Mouse (Mus musculus) intestine, embryonic 15.5 days (tissue): ENCODE measurements at regions not wholly inside any gene's neighbourhood (a gene's known extent, or its start where the extent isn't known, plus 50 kb on each side); places are given as distances from the start of the nearest gene placed in this dataset.
"Not testable (repeated sequence)": the region's sequence is repeated elsewhere in the genome, so short reads cannot be mapped to it uniquely, and the experiment has no call there.

Experiments used
- ATAC-seq: fragments of 200-750 bp; cut with Nextera tagmentation; 2 replicates; pipeline ENCODE4 v1.8.0; 2017; ENCODE audit warnings: moderate TSS enrichment, moderate library complexity
- H3K27ac ChIP-seq: fragments of 300-500 bp; sonication (generic); 2 replicates; pipeline ENCODE4 v1.5.1; 2015; ENCODE audit warnings: mild to moderate bottlenecking, inconsistent platforms
- H3K27me3 ChIP-seq: fragments of 300-500 bp; sonication (generic); replicated peaks from 2 replicates; pipeline ENCODE4 v1.6.1; 2015; ENCODE audit warnings: inconsistent platforms
- H3K36me3 ChIP-seq: fragments of 300-500 bp; sonication (generic); 2 replicates; pipeline ENCODE4 v1.6.1; 2015; ENCODE audit warnings: inconsistent platforms
- H3K4me1 ChIP-seq: fragments of 300-500 bp; sonication (generic); replicated peaks from 2 replicates; pipeline ENCODE4 v1.6.1; 2015; ENCODE audit warnings: inconsistent platforms
- H3K4me2 ChIP-seq: fragments of 300-500 bp; sonication (generic); replicated peaks from 2 replicates; pipeline ENCODE4 v1.6.1; 2015; ENCODE audit warnings: mild to moderate bottlenecking, inconsistent platforms
- H3K4me3 ChIP-seq: fragments of 300-500 bp; sonication (generic); replicated peaks from 2 replicates; pipeline ENCODE4 v1.5.1; 2015; ENCODE audit warnings: inconsistent platforms
- H3K9ac ChIP-seq: fragments of 300-500 bp; sonication (generic); 2 replicates; pipeline ENCODE4 v1.6.1; 2015; ENCODE audit warnings: inconsistent platforms
- H3K9me3 ChIP-seq: fragments of 300-500 bp; sonication (generic); 2 replicates; pipeline ENCODE4 v1.6.1; 2016; ENCODE audit warnings: inconsistent platforms
- WGBS: fragments of 180-500 bp; shearing (Covaris S2); methylation state at CpG from one replicate; pipeline ENCODE4 v1.1.7; 2015; 5-methylcytosine and 5-hydroxymethylcytosine counted together

- no peak overlapping the region for H3K9ac ChIP-seq
- no peaks in the 10 kb centered on the region for H3K36me3 ChIP-seq
- no peak for ATAC-seq
- no peak overlapping the region for H3K4me2 ChIP-seq
- no peaks in the 10 kb centered on the region for H3K4me1 ChIP-seq
- no peak overlapping the region for H3K4me3 ChIP-seq
- WGBS: 88% methylated on average over 1 of the region's 1 CpGs
- no peak overlapping the region for H3K27ac ChIP-seq
- H3K27me3 ChIP-seq: no peaks in the 10 kb centered on the region
- no peaks in the 10 kb centered on the region for H3K9me3 ChIP-seq
Measured at GRCm38 (mm10) chr9:80819070-80819469, 353.8 kb upstream of the Impg1 start.

GRCm38 (mm10) chr9:80813921-80814320 lies 348.6 kb upstream of the Impg1 start:
- not testable (repeated sequence) for H3K27me3 ChIP-seq, H3K36me3 ChIP-seq
- 33% methylated on average over 6 of the region's 6 CpGs for WGBS

GRCm38 (mm10) chr9:80791523-80791922 lies 326.2 kb upstream of the Impg1 start:
- no peaks in the 10 kb centered on the region for H3K36me3 ChIP-seq
- H3K27ac ChIP-seq: no peak overlapping the region
- no peak for ATAC-seq
- no peak overlapping the region for H3K4me3 ChIP-seq
- H3K9me3 ChIP-seq: no peaks in the 10 kb centered on the region
- no peaks in the 10 kb centered on the region for H3K27me3 ChIP-seq
- H3K4me2 ChIP-seq: no peak overlapping the region
- 52% methylated on average over 3 of the region's 3 CpGs for WGBS
- no peaks in the 10 kb centered on the region for H3K4me1 ChIP-seq
- H3K9ac ChIP-seq: no peak overlapping the region

More at GRCm38 (mm10) chr9:80813921-80814320, 348.6 kb upstream of the Impg1 start:
- H3K4me2 ChIP-seq, H3K4me1 ChIP-seq, H3K27ac ChIP-seq, H3K4me3 ChIP-seq, H3K9ac ChIP-seq, H3K9me3 ChIP-seq: not testable (repeated sequence)
- peak; percentile 89 for ATAC-seq

DNA sequence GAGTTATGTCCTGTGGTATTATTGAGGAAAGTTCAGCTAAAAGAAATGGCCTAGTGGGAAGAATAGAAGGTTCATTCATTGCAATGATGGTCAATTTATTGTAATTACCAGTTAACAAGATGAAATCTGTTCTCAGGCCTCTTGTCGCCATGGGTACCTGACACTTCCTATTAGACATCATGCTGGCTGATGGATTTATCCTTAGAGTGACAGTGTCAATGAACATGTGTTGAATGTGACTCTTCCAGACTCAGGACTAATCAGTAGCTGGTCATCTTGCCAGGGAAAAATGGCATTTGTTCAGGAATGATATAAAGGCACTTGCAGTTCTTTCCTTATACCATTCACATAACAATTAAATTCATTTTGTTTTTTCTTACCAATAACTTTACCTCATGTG lies 309.3 kb upstream of the Impg1 start:
- WGBS: 82% methylated on average over 1 of the region's 1 CpGs
- H3K9ac ChIP-seq: no peak overlapping the region
- no peaks in the 10 kb centered on the region for H3K4me1 ChIP-seq
- no peaks in the 10 kb centered on the region for H3K36me3 ChIP-seq
- no peaks in the 10 kb centered on the region for H3K9me3 ChIP-seq
- no peak overlapping the region for H3K27ac ChIP-seq
- no peak overlapping the region for H3K4me2 ChIP-seq
- H3K27me3 ChIP-seq: no peaks in the 10 kb centered on the region
- no peak overlapping the region for H3K4me3 ChIP-seq
- no peak for ATAC-seq

GRCm38 (mm10) chr9:80735806-80736205 lies 270.5 kb upstream of the Impg1 start:
- H3K36me3 ChIP-seq: not testable (repeated sequence)

DNA sequence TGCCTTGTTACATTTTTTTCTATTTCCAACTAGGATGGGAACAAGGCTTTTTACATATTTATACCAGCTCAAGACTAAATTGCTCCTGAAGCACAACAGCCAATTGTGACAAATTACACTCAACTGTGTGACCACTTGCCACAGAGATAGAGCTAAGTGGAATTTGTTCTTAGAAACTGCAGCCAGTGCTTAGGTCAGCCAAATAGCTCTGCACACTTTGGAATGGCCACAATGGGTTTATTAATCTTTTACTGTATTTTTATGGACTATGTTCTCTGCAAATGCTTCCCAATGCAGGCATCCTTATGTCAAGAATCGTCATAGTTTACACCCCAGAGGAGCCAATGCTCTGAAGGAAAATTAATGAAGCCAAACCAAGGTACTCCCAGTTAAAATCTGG lies 267.7 kb upstream of the Impg1 start:
- Histone ChIP-seq H3K9me3 (no peaks in the 10 kb centered on the region), H3K4me3 (no peak overlapping the region), H3K9ac (no peak overlapping the region), H3K4me1 (no peaks in the 10 kb centered on the region), H3K27ac (no peak overlapping the region), H3K4me2 (no peak overlapping the region), H3K27me3 (no peaks in the 10 kb centered on the region), H3K36me3 (no peaks in the 10 kb centered on the region)
- 64% methylated on average over 1 of the region's 1 CpGs for WGBS
- ATAC-seq: no peak

More at GRCm38 (mm10) chr9:80735806-80736205, 270.5 kb upstream of the Impg1 start:
- not testable (repeated sequence) for H3K9ac ChIP-seq, ATAC-seq, H3K4me3 ChIP-seq, H3K4me2 ChIP-seq, H3K27me3 ChIP-seq, H3K4me1 ChIP-seq, H3K9me3 ChIP-seq, H3K27ac ChIP-seq
- 95% methylated on average over 9 of the region's 9 CpGs for WGBS

DNA sequence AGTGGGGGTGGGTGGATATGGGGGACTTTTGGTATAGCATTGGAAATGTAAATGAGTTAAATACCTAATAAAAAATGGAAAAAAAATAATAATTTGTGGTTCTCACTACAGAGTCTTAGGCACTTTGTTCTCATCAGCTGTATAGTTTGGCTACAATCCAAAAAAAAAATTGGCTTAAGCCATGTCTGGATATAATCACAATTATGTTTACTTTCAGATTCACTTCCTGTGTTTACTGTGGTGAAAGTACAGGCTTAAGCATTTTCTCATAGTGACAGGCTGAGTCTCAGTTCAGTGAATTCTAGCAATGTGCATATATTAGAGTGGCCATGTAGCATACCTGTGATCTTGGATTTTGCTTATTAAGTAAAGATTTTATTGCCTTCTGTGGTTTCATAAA lies 258.4 kb upstream of the Impg1 start:
- no peak overlapping the region for H3K4me2 ChIP-seq
- no peaks in the 10 kb centered on the region for H3K36me3 ChIP-seq
- no peaks in the 10 kb centered on the region for H3K27me3 ChIP-seq
- peak; percentile 62 for ATAC-seq
- no peak overlapping the region for H3K27ac ChIP-seq
- H3K4me3 ChIP-seq: no peak overlapping the region
- H3K9ac ChIP-seq: no peak overlapping the region
- H3K9me3 ChIP-seq: no peaks in the 10 kb centered on the region
- H3K4me1 ChIP-seq: no peaks in the 10 kb centered on the region

DNA sequence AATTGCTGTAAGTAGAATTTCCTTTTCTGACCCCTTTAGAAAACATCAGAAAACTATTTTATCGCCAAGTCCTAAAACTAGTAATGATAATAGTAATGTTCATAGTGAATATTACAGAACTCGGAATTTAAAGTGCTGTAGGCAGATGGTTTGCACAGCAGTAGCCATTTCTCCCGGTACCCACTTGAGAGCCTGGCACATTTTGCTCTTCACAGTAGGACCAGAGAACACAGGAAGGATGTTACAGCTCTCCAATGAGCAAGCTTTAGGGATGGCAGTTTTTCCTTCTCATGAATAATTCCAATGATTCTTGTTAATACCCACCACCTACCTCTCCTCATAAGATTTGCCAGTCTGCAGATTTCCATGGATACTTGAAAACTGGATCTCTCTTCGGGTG lies 253.2 kb upstream of the Impg1 start:
- H3K9ac ChIP-seq: no peak overlapping the region
- H3K4me1 ChIP-seq: no peaks in the 10 kb centered on the region
- no peak overlapping the region for H3K4me2 ChIP-seq
- H3K27ac ChIP-seq: no peak overlapping the region
- H3K36me3 ChIP-seq: no peaks in the 10 kb centered on the region
- no peaks in the 10 kb centered on the region for H3K9me3 ChIP-seq
- no peak overlapping the region for H3K4me3 ChIP-seq
- WGBS: 84% methylated on average over 4 of the region's 4 CpGs
- no peaks in the 10 kb centered on the region for H3K27me3 ChIP-seq
- ATAC-seq: no peak

GRCm38 (mm10) chr9:80709781-80710180 lies 244.5 kb upstream of the Impg1 start:
- Histone ChIP-seq H3K4me3 (no peak overlapping the region), H3K27me3 (no peaks in the 10 kb centered on the region), H3K27ac (no peak overlapping the region), H3K9ac (no peak overlapping the region), H3K36me3 (no peaks in the 10 kb centered on the region), H3K4me2 (no peak overlapping the region), H3K9me3 (no peaks in the 10 kb centered on the region), H3K4me1 (no peaks in the 10 kb centered on the region)
- peak; percentile 92 for ATAC-seq

GRCm38 (mm10) chr9:80705264-80705663 lies 240.0 kb upstream of the Impg1 start:
- no peak for ATAC-seq
- no peaks in the 10 kb centered on the region for H3K27me3 ChIP-seq
- no peak overlapping the region for H3K4me3 ChIP-seq
- no peak overlapping the region for H3K4me2 ChIP-seq
- no peak overlapping the region for H3K27ac ChIP-seq
- no peak overlapping the region for H3K9ac ChIP-seq
- H3K9me3 ChIP-seq: no peaks in the 10 kb centered on the region
- H3K36me3 ChIP-seq: no peaks in the 10 kb centered on the region
- 86% methylated on average over 2 of the region's 2 CpGs for WGBS
- H3K4me1 ChIP-seq: no peaks in the 10 kb centered on the region

DNA sequence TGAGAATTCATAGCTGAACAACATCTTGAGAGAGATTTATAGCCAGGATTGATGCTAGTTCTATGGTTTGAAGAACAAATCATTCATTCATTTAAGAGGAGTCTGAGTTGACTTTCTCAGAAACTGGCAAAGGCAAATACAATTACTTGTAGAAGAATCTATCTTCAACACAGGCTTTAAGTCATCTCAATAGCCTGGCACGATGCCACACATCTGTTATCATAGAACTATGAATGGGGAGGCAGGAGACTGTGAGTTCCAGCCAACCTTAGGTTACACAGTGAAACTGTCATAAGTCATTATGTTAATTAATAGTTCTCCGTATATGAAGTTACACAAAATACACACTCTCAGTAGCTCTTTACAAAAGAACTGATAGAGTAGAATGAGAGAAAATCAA lies 231.9 kb upstream of the Impg1 start:
- Histone ChIP-seq H3K4me1 (no peaks in the 10 kb centered on the region), H3K36me3 (no peaks in the 10 kb centered on the region), H3K9ac (no peak overlapping the region), H3K9me3 (no peaks in the 10 kb centered on the region), H3K4me2 (no peak overlapping the region), H3K4me3 (no peak overlapping the region), H3K27me3 (no peaks in the 10 kb centered on the region), H3K27ac (no peak overlapping the region)
- ATAC-seq: no peak
- 72% methylated on average over 2 of the region's 2 CpGs for WGBS

- no peak overlapping the region for H3K4me3 ChIP-seq
- no peaks in the 10 kb centered on the region for H3K4me1 ChIP-seq
- H3K9me3 ChIP-seq: no peaks in the 10 kb centered on the region
- no peaks in the 10 kb centered on the region for H3K27me3 ChIP-seq
- no peak overlapping the region for H3K27ac ChIP-seq
- peak; percentile 58; the same call in 1 of the 2 replicates for ATAC-seq
- no peak overlapping the region for H3K9ac ChIP-seq
- no peaks in the 10 kb centered on the region for H3K36me3 ChIP-seq
- no peak overlapping the region for H3K4me2 ChIP-seq
- 72% methylated on average over 9 of the region's 9 CpGs for WGBS
Measured at GRCm38 (mm10) chr9:80688481-80689086, 223.3 kb upstream of the Impg1 start.

DNA sequence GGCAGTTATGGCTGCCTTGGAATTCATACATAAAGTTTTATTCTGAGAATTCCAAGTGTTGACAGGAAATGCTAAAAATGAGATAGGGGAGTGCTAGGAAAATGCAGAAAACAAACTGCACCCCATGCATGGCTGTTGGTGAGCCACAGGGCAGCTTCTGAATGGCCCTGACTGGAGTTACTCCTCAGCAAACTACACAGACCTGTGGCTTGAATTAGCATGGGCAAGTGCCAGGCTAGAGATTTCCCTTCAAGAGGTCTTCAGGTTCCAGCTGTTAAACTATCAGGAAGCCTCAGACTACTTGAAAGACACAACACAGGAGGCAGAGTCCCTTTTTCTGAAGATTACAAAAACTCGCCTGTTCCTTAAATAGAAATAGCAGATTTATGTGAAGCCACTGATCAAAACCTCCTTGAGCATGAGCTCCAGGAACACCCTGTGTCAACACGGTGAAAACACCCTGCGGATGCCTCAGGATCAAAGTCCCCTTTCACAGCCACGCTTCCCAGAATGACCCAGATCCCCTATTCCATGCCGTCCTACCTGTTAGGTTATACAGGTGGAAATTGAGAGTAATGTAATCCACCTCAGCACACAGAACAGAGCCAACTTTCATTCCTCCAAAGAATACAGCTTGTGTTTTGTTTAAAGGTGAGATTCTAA lies 217.9 kb upstream of the Impg1 start:
- no peaks in the 10 kb centered on the region for H3K4me1 ChIP-seq
- H3K27me3 ChIP-seq: no peaks in the 10 kb centered on the region
- no peaks in the 10 kb centered on the region for H3K36me3 ChIP-seq
- H3K4me3 ChIP-seq: no peak overlapping the region
- 44% methylated on average over 5 of the region's 5 CpGs for WGBS
- H3K27ac ChIP-seq: peak overlapping the region; percentile 68
- H3K4me2 ChIP-seq: peak overlapping the region; percentile 14; the same call in 1 of the 2 replicates
- peak; percentile 94 for ATAC-seq
- no peaks in the 10 kb centered on the region for H3K9me3 ChIP-seq
- H3K9ac ChIP-seq: no peak overlapping the region
